Mouse (Mus musculus) brain, embryonic 14.5 days (tissue): ENCODE measurements around the gene Lmtk2.

Experiments
- CTCF ChIP-seq: fragments of 200-500 bp; IDR thresholded peaks from 2 replicates; pipeline ENCODE4 v1.5.1; 2012; ENCODE audit warnings: inconsistent platforms, mild to moderate bottlenecking, moderate library complexity, borderline replicate concordance; ENCODE audit not compliant: insufficient read depth, insufficient read length; ENCODE audit errors: extremely low read depth
- POLR2A ChIP-seq: fragments of 200-500 bp; IDR thresholded peaks from 2 replicates; pipeline ENCODE4 v1.6.1; 2012; ENCODE audit warnings: mild to moderate bottlenecking, inconsistent platforms, borderline replicate concordance; ENCODE audit not compliant: poor library complexity, insufficient read depth, insufficient read length, severe bottlenecking; ENCODE audit errors: extremely low read depth

GRCm38 (mm10) chr5:144169275-144169975, 69.2 kb downstream of the Lmtk2 start:
- TF ChIP-seq CTCF (no peak), POLR2A (no peak)
